Mouse (Mus musculus) inflammation-experienced regulatory T-cells (primary cell): ENCODE data around the gene Hsp90aa1. TPM values are rescaled to one million over a fixed set of nuclear protein-coding genes. Genes with fewer than 3 reads are reported as not detected.

Experiments
- polyA plus RNA-seq, 2 experiments: library from polyadenylated mRNA; unstranded; fragments of 100-300 nt; shearing (Covaris generic); gene quantifications; one replicate each; pipeline ENCODE4 v1.2.1; 2017

Gene Hsp90aa1
- polyA plus RNA-seq: 100 to 1,000 TPM; 441 to 452 TPM

DNA sequence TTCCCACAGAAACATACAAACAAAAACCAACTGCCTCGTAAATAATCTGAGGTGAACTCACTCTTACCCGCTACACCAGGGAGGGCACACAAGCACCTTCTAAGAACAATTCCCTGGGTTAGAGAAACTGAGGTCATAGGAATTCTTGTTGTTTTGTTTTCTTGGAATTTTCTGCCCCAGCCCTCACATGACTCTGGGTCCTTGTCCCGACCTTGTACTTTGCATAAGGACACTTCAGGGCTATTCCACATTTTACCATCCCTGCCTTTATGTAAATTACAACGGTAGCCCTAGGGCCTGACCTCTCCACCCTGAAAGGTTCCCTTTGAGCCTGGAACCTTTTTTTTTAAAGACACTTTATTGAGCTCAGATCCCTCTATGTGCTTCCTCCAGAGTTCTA is at the start of gene Hsp90aa1:
Gene Hsp90aa1, minus strand, starts transcription at position 173 of the 400 bp plus-strand sequence.

GRCm38 (mm10) chr12:110737170-110738157 is 34.9 kb upstream of the Hsp90aa1 start, which contains the start of gene Wdr20:
TSS of gene Wdr20 (plus strand) at chr12:110737944.

GRCm38 (mm10) chr12:110682561-110683299 is 19.8 kb downstream of the Hsp90aa1 start, which contains the start of gene 1700001K19Rik:
TSS of gene 1700001K19Rik (minus strand) at chr12:110682619.

Other genes with a start within 250 kb of the Hsp90aa1 start
- 10 to 100 TPM; 24.8 to 31.2 TPM for gene Dync1h1, start 101.3 kb downstream of the Hsp90aa1 start, polyA plus RNA-seq
- under 1 TPM; 0.17 to 0.50 TPM for gene 1700001K19Rik, start 20.1 kb downstream of the Hsp90aa1 start, polyA plus RNA-seq
- 10 to 100 TPM; 71.5 to 83.1 TPM for gene Wdr20, start 35.2 kb upstream of the Hsp90aa1 start, polyA plus RNA-seq
- gene Mok, start 138.2 kb upstream of the Hsp90aa1 start, polyA plus RNA-seq: 1 to 10 TPM in 1 of 2 experiments, not detected in 1; 1.7 TPM
- gene Zfp839, start 147.5 kb upstream of the Hsp90aa1 start, polyA plus RNA-seq: 1 to 10 TPM; 1.3 to 6.3 TPM
- gene Cinp, start 186.4 kb upstream of the Hsp90aa1 start, polyA plus RNA-seq: 10 to 100 TPM; 31.9 to 38.5 TPM
- 1 to 10 TPM; 2.4 to 3.4 TPM for gene Tecpr2, start 186.5 kb upstream of the Hsp90aa1 start, polyA plus RNA-seq